Mouse (Mus musculus) MEL (cell line): ENCODE measurements around the gene Ngrn.

ENCODE experiments used
- CTCF ChIP-seq, 3 experiments: IDR thresholded peaks in 2 of 3; conservative IDR thresholded peaks in 1 of 3; 2 replicates each; pipeline ENCODE4 v1.5.1; 2011 to 2012; ENCODE audit warnings: low read length in 3 of 3, low read depth in 2 of 3, mild to moderate bottlenecking in 2 of 3, improper control_type of control experiment in 1 of 3, inconsistent platforms in 1 of 3, mixed read lengths in 1 of 3, moderate library complexity in 1 of 3; ENCODE audit not compliant: control insufficient read depth in 1 of 3, insufficient read depth in 1 of 3, poor library complexity in 1 of 3, severe bottlenecking in 1 of 3
- E2F4 ChIP-seq: IDR thresholded peaks from 2 replicates; pipeline ENCODE4 v1.6.1; 2011; ENCODE audit warnings: low read depth, low read length, improper control_type of control experiment, borderline replicate concordance
- EP300 ChIP-seq, 2 experiments: IDR thresholded peaks; 2 replicates each; pipeline ENCODE4 v1.6.1; 2011; ENCODE audit warnings: improper control_type of control experiment in 2 of 2, low read length in 2 of 2, low read depth in 1 of 2, mild to moderate bottlenecking in 1 of 2
- HCFC1 ChIP-seq: IDR thresholded peaks from 2 replicates; pipeline ENCODE4 v1.6.1; 2012; ENCODE audit warnings: low read depth, mild to moderate bottlenecking, inconsistent platforms, low read length, improper control_type of control experiment, moderate library complexity
- MAZ ChIP-seq: IDR thresholded peaks from 2 replicates; pipeline ENCODE4 v1.6.1; 2012; ENCODE audit warnings: low read depth, mild to moderate bottlenecking, inconsistent platforms, low read length, improper control_type of control experiment
- MXI1 ChIP-seq: IDR thresholded peaks from 2 replicates; pipeline ENCODE4 v1.6.1; 2011; ENCODE audit warnings: mild to moderate bottlenecking, low read depth, low read length, improper control_type of control experiment
- NRF1 ChIP-seq: IDR thresholded peaks from 2 replicates; pipeline ENCODE4 v1.6.1; 2014; ENCODE audit warnings: low read depth, mild to moderate bottlenecking, inconsistent platforms, low read length, improper control_type of control experiment, moderate library complexity; ENCODE audit not compliant: poor library complexity, insufficient read depth, severe bottlenecking
- RAD21 ChIP-seq: IDR thresholded peaks from 2 replicates; pipeline ENCODE4 v1.6.1; 2011; ENCODE audit warnings: mild to moderate bottlenecking, low read depth, low read length, improper control_type of control experiment
- ZNF384 ChIP-seq: IDR thresholded peaks from 2 replicates; pipeline ENCODE4 v1.6.1; 2012; ENCODE audit warnings: low read depth, mild to moderate bottlenecking, inconsistent platforms, low read length, improper control_type of control experiment

- TF ChIP-seq CTCF (IDR thresholded peaks at IDR 0.05 in 2 of 3, conservative IDR thresholded peaks at IDR 0.05 in 1 of 3; ENCODE audit: control insufficient read depth in 1 of 3, insufficient read depth in 1 of 3, low read depth in 2 of 3, low read length in 3 of 3, poor library complexity in 1 of 3, severe bottlenecking in 1 of 3) (no peak), MXI1 (no peak), RAD21 (no peak), EP300 (IDR thresholded peaks at IDR 0.05; ENCODE audit: low read depth in 1 of 2, low read length in 2 of 2) (peak; percentile 34 to 66; a peak in 2 of 4 replicates), E2F4 (no peak), HCFC1 (no peak), NRF1 (no peak), ZNF384 (peak; percentile 69; the same call in 1 of the 2 replicates), MAZ (no peak)
These were observed 8.1 kb upstream of the Ngrn start for GRCm38 (mm10) chr7:80252886-80253285.
